Mouse (Mus musculus) E14TG2a.4 (cell line): Measurements from ENCODE around the gene Xrcc3.

Experiments used
- CTCF ChIP-seq: conservative IDR thresholded peaks from 2 replicates; pipeline ENCODE4 v1.5.1; 2014; ENCODE audit warnings: low read length
- NANOG ChIP-seq: IDR thresholded peaks from 2 replicates; pipeline ENCODE4 v1.6.1; 2014; ENCODE audit warnings: borderline replicate concordance, low read length, mixed read lengths
- POU5F1 ChIP-seq: IDR thresholded peaks from 2 replicates; pipeline ENCODE4 v1.6.1; 2014; ENCODE audit warnings: low read length, borderline replicate concordance

DNA sequence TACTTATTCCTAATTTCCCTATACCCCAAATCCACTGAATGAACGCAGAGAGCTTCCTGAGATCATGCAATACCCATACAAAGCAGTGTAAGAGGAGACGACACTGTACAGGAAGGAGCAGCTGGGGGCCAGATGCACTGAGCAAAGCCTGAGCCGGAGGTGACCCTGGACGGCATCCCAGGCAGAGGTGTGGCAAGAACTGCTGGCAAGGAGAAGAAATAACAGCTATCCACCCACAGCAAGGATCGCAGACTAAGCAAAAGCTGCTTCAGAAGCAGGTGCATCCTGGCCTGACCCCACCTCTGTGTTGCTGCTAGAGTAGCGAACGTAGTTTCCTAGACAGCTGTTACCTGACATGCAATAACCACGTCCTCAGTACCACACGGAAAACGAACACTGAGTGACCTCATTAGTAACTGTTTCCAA is 39.4 kb upstream of the Xrcc3 start:
- TF ChIP-seq CTCF (no peak), POU5F1 (no peak), NANOG (no peak)
